Mouse (Mus musculus) embryonic facial prominence, embryonic 13.5 days (tissue): ENCODE data around the gene Dab1. TPM values are rescaled to one million over a fixed set of nuclear protein-coding genes. Genes with fewer than 3 reads are reported as not detected.

Source experiments
- ATAC-seq: fragments of 200-750 bp; cut with Nextera tagmentation; 2 replicates; pipeline ENCODE4 v1.8.0; 2017; ENCODE audit warnings: low read depth; ENCODE audit not compliant: insufficient number of reproducible peaks, insufficient read depth, low FRiP score, low TSS enrichment
- H3K27ac ChIP-seq: fragments of 300-500 bp; sonication (generic); 2 replicates; pipeline ENCODE4 v1.5.1; 2015; ENCODE audit warnings: moderate library complexity, mild to moderate bottlenecking, inconsistent platforms
- H3K27me3 ChIP-seq: fragments of 300-500 bp; sonication (generic); 2 replicates; pipeline ENCODE4 v1.6.1; 2015; ENCODE audit warnings: mild to moderate bottlenecking, inconsistent platforms
- H3K36me3 ChIP-seq: fragments of 300-500 bp; sonication (generic); 2 replicates; pipeline ENCODE4 v1.6.1; 2015; ENCODE audit warnings: mild to moderate bottlenecking, inconsistent platforms
- H3K4me1 ChIP-seq: fragments of 300-500 bp; sonication (generic); 2 replicates; pipeline ENCODE4 v1.6.1; 2015; ENCODE audit warnings: inconsistent platforms
- H3K4me2 ChIP-seq: fragments of 300-500 bp; sonication (generic); 2 replicates; pipeline ENCODE4 v1.6.1; 2015; ENCODE audit warnings: moderate library complexity, mild to moderate bottlenecking, inconsistent platforms
- H3K4me3 ChIP-seq: fragments of 300-500 bp; sonication (generic); 2 replicates; pipeline ENCODE4 v1.5.1; 2015; ENCODE audit warnings: mild to moderate bottlenecking, inconsistent platforms
- H3K9ac ChIP-seq: fragments of 300-500 bp; sonication (generic); 2 replicates; pipeline ENCODE4 v1.6.1; 2015; ENCODE audit warnings: mild to moderate bottlenecking, inconsistent platforms
- H3K9me3 ChIP-seq: fragments of 300-500 bp; sonication (generic); 2 replicates; pipeline ENCODE4 v1.6.1; 2016; ENCODE audit warnings: inconsistent platforms
- WGBS: fragments of 180-500 bp; shearing (Covaris S2); methylation state at CpG from one replicate; pipeline ENCODE4 v1.1.7; 2015; ENCODE audit warnings: mixed read lengths; 5-methylcytosine and 5-hydroxymethylcytosine counted together
- polyA plus RNA-seq: library from polyadenylated mRNA; unstranded; fragments of >200 nt; fragmentation: Nextera tagmentation; extraction: Ambion mirVana; gene quantifications from 2 replicates; pipeline ENCODE4 v1.2.1, GENCODE M21; 2015

The Dab1 gene
- polyA plus RNA-seq, 1 experiment from 2014 or later, result 17.3 TPM

DNA sequence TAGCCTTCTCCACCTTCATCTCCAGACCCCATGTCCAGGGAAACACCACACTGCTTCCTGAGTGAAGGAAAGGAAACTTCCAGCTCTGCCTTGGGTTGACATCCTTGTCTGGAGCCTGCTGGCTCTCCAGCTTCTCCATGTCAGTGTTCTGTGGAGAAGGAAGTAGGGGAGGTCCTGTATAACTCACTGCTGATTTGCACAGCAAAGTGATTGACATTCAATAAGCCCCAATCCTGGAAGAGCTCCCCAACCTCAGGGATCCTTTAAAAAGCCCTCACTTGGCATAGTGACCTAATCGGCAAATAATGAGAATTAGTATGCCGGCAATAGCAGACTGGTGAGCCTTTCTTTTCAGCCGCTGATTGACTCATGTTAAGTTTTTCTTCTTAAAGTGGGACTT is 138.1 kb downstream of the Dab1 start:
- Histone ChIP-seq H3K4me1 (no peaks in the 10 kb centered on the region), H3K4me3 (no peak overlapping the region), H3K9me3 (no peaks in the 10 kb centered on the region), H3K27me3 (no peaks in the 10 kb centered on the region), H3K9ac (no peak overlapping the region), H3K36me3 (no peaks in the 10 kb centered on the region), H3K27ac (no peak overlapping the region), H3K4me2 (no peak overlapping the region)
- 70% methylated on average over 3 of the region's 3 CpGs for WGBS
- ATAC-seq, result no peak

DNA sequence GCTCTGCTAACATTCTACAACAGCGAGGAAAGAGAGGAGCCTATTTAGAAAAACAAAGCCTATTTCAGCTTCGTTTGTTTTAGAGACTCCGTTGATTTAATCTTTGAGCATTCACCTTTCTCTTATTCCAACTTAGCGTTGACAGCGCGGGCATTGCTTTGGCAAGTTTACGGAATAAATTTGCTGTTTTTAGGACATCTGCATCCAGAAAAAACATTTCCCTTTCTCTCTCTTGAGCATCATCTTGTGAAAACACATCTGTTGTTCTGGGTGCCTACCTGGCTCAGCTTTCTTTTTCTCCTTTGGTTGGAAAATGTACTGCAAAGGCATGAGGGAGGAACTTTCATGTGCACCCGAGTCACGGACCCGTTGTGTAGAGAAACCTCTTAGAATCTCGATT is 143.3 kb downstream of the Dab1 start:
- no peak overlapping the region for H3K4me3 ChIP-seq
- no peaks in the 10 kb centered on the region for H3K9me3 ChIP-seq
- H3K27ac ChIP-seq, result no peak overlapping the region
- H3K4me1 ChIP-seq, result no peaks in the 10 kb centered on the region
- no peak overlapping the region for H3K9ac ChIP-seq
- no peak for ATAC-seq
- 91% methylated on average over 11 of the region's 11 CpGs for WGBS
- H3K4me2 ChIP-seq, result no peak overlapping the region
- no peaks in the 10 kb centered on the region for H3K27me3 ChIP-seq
- H3K36me3 ChIP-seq, result no peaks in the 10 kb centered on the region

- ATAC-seq, result no peak
- H3K36me3 ChIP-seq, result no peaks in the 10 kb centered on the region
- no peak overlapping the region for H3K4me3 ChIP-seq
- H3K9me3 ChIP-seq, result no peaks in the 10 kb centered on the region
- 64% methylated on average over 4 of the region's 4 CpGs for WGBS
- H3K4me1 ChIP-seq, result no peaks in the 10 kb centered on the region
- no peak overlapping the region for H3K4me2 ChIP-seq
- H3K27me3 ChIP-seq, result no peaks in the 10 kb centered on the region
- H3K9ac ChIP-seq, result no peak overlapping the region
- H3K27ac ChIP-seq, result no peak overlapping the region
Observed at GRCm38 (mm10) chr4:103775712-103776111, 156.6 kb downstream of the Dab1 start.

DNA sequence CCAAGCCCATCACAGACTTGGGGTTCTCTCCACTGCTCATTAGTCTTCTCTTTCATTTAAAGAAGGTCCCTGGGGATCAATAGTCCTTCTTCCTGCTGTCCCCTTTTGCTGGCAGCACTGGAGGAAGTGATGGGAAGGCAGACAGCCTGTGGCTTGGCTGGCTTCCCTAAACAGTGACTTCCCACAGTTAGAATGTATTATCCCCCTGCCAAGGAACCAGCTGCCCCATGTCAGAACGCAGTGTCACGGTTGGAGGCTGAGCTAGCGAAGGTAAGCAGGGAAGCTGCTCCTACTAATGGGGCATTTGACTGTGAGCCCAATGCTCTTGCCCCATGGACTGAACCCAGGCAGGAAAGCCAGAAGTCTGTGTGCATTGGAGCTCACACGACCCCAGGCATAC is 162.2 kb downstream of the Dab1 start:
- no peak overlapping the region for H3K4me2 ChIP-seq
- no peaks in the 10 kb centered on the region for H3K36me3 ChIP-seq
- ATAC-seq, result no peak
- H3K27ac ChIP-seq, result no peak overlapping the region
- no peaks in the 10 kb centered on the region for H3K9me3 ChIP-seq
- 66% methylated on average over 4 of the region's 4 CpGs for WGBS
- H3K4me3 ChIP-seq, result no peak overlapping the region
- no peaks in the 10 kb centered on the region for H3K4me1 ChIP-seq
- H3K27me3 ChIP-seq, result no peaks in the 10 kb centered on the region
- H3K9ac ChIP-seq, result no peak overlapping the region

- WGBS, result 84% methylated on average over 7 of the region's 7 CpGs
Observed at GRCm38 (mm10) chr4:103783561-103784247, 164.5 kb downstream of the Dab1 start.

GRCm38 (mm10) chr4:103793589-103794312 is 174.6 kb downstream of the Dab1 start:
- no peak overlapping the region for H3K27ac ChIP-seq
- H3K9ac ChIP-seq, result no peak overlapping the region
- no peak overlapping the region for H3K4me3 ChIP-seq
- H3K36me3 ChIP-seq, result no peaks in the 10 kb centered on the region
- no peaks in the 10 kb centered on the region for H3K9me3 ChIP-seq
- 70% methylated on average over 8 of the region's 8 CpGs for WGBS
- no peak for ATAC-seq
- no peaks in the 10 kb centered on the region for H3K4me1 ChIP-seq
- no peak overlapping the region for H3K4me2 ChIP-seq
- H3K27me3 ChIP-seq, result no peaks in the 10 kb centered on the region

More at GRCm38 (mm10) chr4:103783561-103784247, 164.5 kb downstream of the Dab1 start:
- Histone ChIP-seq H3K9ac (no peak overlapping the region), H3K36me3 (no peaks in the 10 kb centered on the region), H3K27me3 (no peaks in the 10 kb centered on the region), H3K4me1 (no peaks in the 10 kb centered on the region), H3K4me3 (no peak overlapping the region), H3K9me3 (no peaks in the 10 kb centered on the region), H3K4me2 (no peak overlapping the region), H3K27ac (no peak overlapping the region)
- no peak for ATAC-seq

GRCm38 (mm10) chr4:103796416-103796815 is 177.3 kb downstream of the Dab1 start:
- Histone ChIP-seq H3K4me1 (no peaks in the 10 kb centered on the region), H3K9me3 (no peaks in the 10 kb centered on the region), H3K27me3 (no peaks in the 10 kb centered on the region), H3K36me3 (no peaks in the 10 kb centered on the region), H3K4me3 (no peak overlapping the region), H3K9ac (no peak overlapping the region), H3K27ac (no peak overlapping the region), H3K4me2 (no peak overlapping the region)
- WGBS, result 86% methylated on average over 6 of the region's 6 CpGs
- no peak for ATAC-seq

GRCm38 (mm10) chr4:103802439-103802838 is 183.3 kb downstream of the Dab1 start:
- Histone ChIP-seq H3K9me3 (no peaks in the 10 kb centered on the region), H3K4me1 (no peaks in the 10 kb centered on the region), H3K4me2 (no peak overlapping the region), H3K9ac (no peak overlapping the region), H3K36me3 (no peaks in the 10 kb centered on the region), H3K27me3 (no peaks in the 10 kb centered on the region), H3K4me3 (no peak overlapping the region), H3K27ac (no peak overlapping the region)
- ATAC-seq, result no peak
- 80% methylated on average over 4 of the region's 4 CpGs for WGBS

DNA sequence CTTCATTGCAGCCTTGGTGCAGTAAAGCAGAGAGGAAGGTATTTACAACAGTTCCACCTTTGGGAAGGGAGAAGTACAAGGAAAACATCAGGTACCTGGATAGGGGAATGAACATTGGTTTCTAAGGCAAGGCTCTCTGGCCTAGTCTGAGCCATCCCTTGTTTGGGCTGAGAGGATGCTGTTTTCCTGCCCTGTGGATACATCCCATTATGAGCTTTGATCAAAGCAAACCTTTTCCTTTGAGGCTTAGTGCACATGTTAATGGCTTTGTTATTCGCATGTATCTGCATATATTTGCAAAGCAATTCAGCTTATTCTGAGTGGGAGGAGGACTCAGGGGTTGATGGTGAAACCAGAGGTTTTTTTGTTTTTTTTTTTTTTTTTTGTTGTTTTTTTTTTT is 185.3 kb downstream of the Dab1 start:
- Histone ChIP-seq H3K4me2 (no peak overlapping the region), H3K27me3 (no peaks in the 10 kb centered on the region), H3K4me3 (no peak overlapping the region), H3K9ac (no peak overlapping the region), H3K4me1 (no peaks in the 10 kb centered on the region), H3K9me3 (no peaks in the 10 kb centered on the region), H3K27ac (no peak overlapping the region), H3K36me3 (no peaks in the 10 kb centered on the region)
- no peak for ATAC-seq
- WGBS, result 52% methylated on average over 1 of the region's 1 CpGs

GRCm38 (mm10) chr4:103822669-103823068 is 203.5 kb downstream of the Dab1 start:
- no peak overlapping the region for H3K4me2 ChIP-seq
- H3K9me3 ChIP-seq, result no peaks in the 10 kb centered on the region
- H3K27me3 ChIP-seq, result no peaks in the 10 kb centered on the region
- H3K4me3 ChIP-seq, result no peak overlapping the region
- whole genome bisulfite sequencing, result 85% methylated on average over 4 of the region's 4 CpGs
- ATAC-seq, result no peak
- H3K9ac ChIP-seq, result no peak overlapping the region
- H3K4me1 ChIP-seq, result no peaks in the 10 kb centered on the region
- no peaks in the 10 kb centered on the region for H3K36me3 ChIP-seq
- H3K27ac ChIP-seq, result no peak overlapping the region

DNA sequence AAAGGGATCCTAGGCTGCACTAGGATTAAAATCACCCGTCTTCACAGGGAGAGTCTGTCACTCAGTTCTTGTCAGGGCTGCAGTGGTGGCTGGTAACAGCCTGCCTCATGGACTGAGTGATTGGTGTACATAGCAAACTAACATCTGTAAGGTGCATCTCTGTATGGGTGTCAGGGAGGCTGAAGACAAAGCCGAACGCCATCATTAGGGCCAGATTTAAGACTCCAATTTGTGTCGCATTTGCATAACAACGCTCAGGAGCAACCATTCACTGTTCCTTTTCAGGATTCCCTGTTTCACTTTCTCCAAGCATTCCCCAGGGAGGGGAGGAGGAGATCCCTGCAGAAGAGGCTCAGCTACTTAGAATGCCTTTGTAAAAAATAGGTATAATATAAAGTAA is 219.2 kb downstream of the Dab1 start:
- 27% methylated on average over 5 of the region's 5 CpGs for WGBS
- no peaks in the 10 kb centered on the region for H3K4me1 ChIP-seq
- H3K9ac ChIP-seq, result no peak overlapping the region
- H3K4me2 ChIP-seq, result no peak overlapping the region
- H3K9me3 ChIP-seq, result no peaks in the 10 kb centered on the region
- no peak for ATAC-seq
- H3K27me3 ChIP-seq, result no peaks in the 10 kb centered on the region
- no peak overlapping the region for H3K4me3 ChIP-seq
- H3K36me3 ChIP-seq, result no peaks in the 10 kb centered on the region
- H3K27ac ChIP-seq, result no peak overlapping the region

- no peak for ATAC-seq
- 87% methylated on average over 2 of the region's 2 CpGs for WGBS
- Histone ChIP-seq H3K9me3 (no peaks in the 10 kb centered on the region), H3K27me3 (no peaks in the 10 kb centered on the region), H3K4me1 (0 out of 2 replicates have a peak, but pooled peaks cover 3% of the 10 kb centered on the region), H3K9ac (no peak overlapping the region), H3K4me2 (no peak overlapping the region), H3K4me3 (no peak overlapping the region), H3K27ac (no peak overlapping the region), H3K36me3 (no peaks in the 10 kb centered on the region)
Observed at GRCm38 (mm10) chr4:103839541-103839940, 220.4 kb downstream of the Dab1 start.
